Mouse (Mus musculus): ENCODE measurements at regions not wholly inside any gene's neighbourhood (a gene's known extent, or its start where the extent isn't known, plus 50 kb on each side); places are given as distances from the start of the nearest gene placed in this dataset.
A peak's percentile ranks its signal among the peaks of the same experiment; 100 is the strongest.
"Not testable (repeated sequence)": the region's sequence is repeated elsewhere in the genome, so short reads cannot be mapped to it uniquely, and the experiment has no call there.

GRCm38 (mm10) chr17:91733927-91734324 lies 641.1 kb upstream of the Nrxn1 start:
- TF ChIP-seq CTCF (conservative IDR thresholded peaks at IDR 0.05): no peak
- DNase-seq (ENCODE audit: low spot score in 2 of 2): peak; percentile 20 to 32
- no peak overlapping the region for H3K4me3 ChIP-seq
- no peak overlapping the region for H3K27ac ChIP-seq

GRCm38 (mm10) chr17:91733174-91733926 lies 640.5 kb upstream of the Nrxn1 start:
- no peak for DNase-seq (ENCODE audit: low spot score in 2 of 2)
- H3K27ac ChIP-seq: no peak overlapping the region
- no peak for TF ChIP-seq CTCF (conservative IDR thresholded peaks at IDR 0.05)
- no peak overlapping the region for H3K4me3 ChIP-seq

- Histone ChIP-seq H3K27ac (no peak overlapping the region), H3K4me3 (no peak overlapping the region)
- DNase-seq (ENCODE audit: low spot score in 2 of 2): no peak
- TF ChIP-seq CTCF (conservative IDR thresholded peaks at IDR 0.05): no peak
Measured at GRCm38 (mm10) chr17:91710412-91710811, 617.5 kb upstream of the Nrxn1 start.

GRCm38 (mm10) chr17:91691063-91691462 lies 598.2 kb upstream of the Nrxn1 start:
- no peak for DNase-seq (ENCODE audit: low spot score in 2 of 2)
- H3K27ac ChIP-seq: no peak overlapping the region
- no peak overlapping the region for H3K4me3 ChIP-seq
- no peak for TF ChIP-seq CTCF (conservative IDR thresholded peaks at IDR 0.05)

GRCm38 (mm10) chr17:91657449-91657848 lies 564.6 kb upstream of the Nrxn1 start:
- no peak for TF ChIP-seq CTCF (conservative IDR thresholded peaks at IDR 0.05)
- DNase-seq (ENCODE audit: low spot score in 2 of 2): no peak
- no peak overlapping the region for H3K4me3 ChIP-seq
- H3K27ac ChIP-seq: no peak overlapping the region

GRCm38 (mm10) chr17:91657036-91657435 lies 564.2 kb upstream of the Nrxn1 start:
- no peak for DNase-seq (ENCODE audit: low spot score in 2 of 2)
- TF ChIP-seq CTCF (conservative IDR thresholded peaks at IDR 0.05): no peak
- Histone ChIP-seq H3K4me3 (no peak overlapping the region), H3K27ac (no peak overlapping the region)

GRCm38 (mm10) chr17:91631915-91632314 lies 539.0 kb upstream of the Nrxn1 start:
- no peak for DNase-seq (ENCODE audit: low spot score in 2 of 2)
- H3K27ac ChIP-seq: no peak overlapping the region
- no peak for TF ChIP-seq CTCF (conservative IDR thresholded peaks at IDR 0.05)
- no peak overlapping the region for H3K4me3 ChIP-seq

- H3K27ac ChIP-seq; H3K4me3 ChIP-seq; DNase-seq (ENCODE audit: low spot score in 2 of 2): not testable (repeated sequence)
Measured at GRCm38 (mm10) chr17:91614175-91614574, 521.3 kb upstream of the Nrxn1 start.

- H3K4me3 ChIP-seq: no peak overlapping the region
- DNase-seq (ENCODE audit: low spot score in 2 of 2): no peak
- no peak for TF ChIP-seq CTCF (conservative IDR thresholded peaks at IDR 0.05)
- no peak overlapping the region for H3K27ac ChIP-seq
Measured at GRCm38 (mm10) chr17:91589120-91589519, 496.2 kb upstream of the Nrxn1 start.

GRCm38 (mm10) chr17:91551058-91551691 lies 458.3 kb upstream of the Nrxn1 start:
- H3K4me3 ChIP-seq; H3K27ac ChIP-seq; DNase-seq (ENCODE audit: low spot score in 2 of 2): not testable (repeated sequence)

- no peak overlapping the region for H3K4me3 ChIP-seq
Measured at GRCm38 (mm10) chr17:91531488-91531887, 438.6 kb upstream of the Nrxn1 start.

GRCm38 (mm10) chr17:91517256-91517655 lies 424.4 kb upstream of the Nrxn1 start:
- TF ChIP-seq CTCF (conservative IDR thresholded peaks at IDR 0.05): no peak
- DNase-seq (ENCODE audit: low spot score in 2 of 2): no peak
- H3K4me3 ChIP-seq: no peak overlapping the region
- H3K27ac ChIP-seq: no peak overlapping the region

More at GRCm38 (mm10) chr17:91531488-91531887, 438.6 kb upstream of the Nrxn1 start:
- H3K27ac ChIP-seq: no peak overlapping the region
- DNase-seq (ENCODE audit: low spot score in 2 of 2): no peak
- peak; percentile 54 for TF ChIP-seq CTCF (conservative IDR thresholded peaks at IDR 0.05)

All from layer of hippocampus, adult 2 months (tissue).